Mouse (Mus musculus) kidney, postnatal 36 days (tissue): ENCODE results near the gene Lmbrd2.

Experiments
- DNase-seq, 2 experiments: peaks; one replicate each; pipeline ENCODE4 v3.0.0; 2021 to 2022; ENCODE audit warnings: mixed read lengths in 2 of 2

Lmbrd2 gene

DNA sequence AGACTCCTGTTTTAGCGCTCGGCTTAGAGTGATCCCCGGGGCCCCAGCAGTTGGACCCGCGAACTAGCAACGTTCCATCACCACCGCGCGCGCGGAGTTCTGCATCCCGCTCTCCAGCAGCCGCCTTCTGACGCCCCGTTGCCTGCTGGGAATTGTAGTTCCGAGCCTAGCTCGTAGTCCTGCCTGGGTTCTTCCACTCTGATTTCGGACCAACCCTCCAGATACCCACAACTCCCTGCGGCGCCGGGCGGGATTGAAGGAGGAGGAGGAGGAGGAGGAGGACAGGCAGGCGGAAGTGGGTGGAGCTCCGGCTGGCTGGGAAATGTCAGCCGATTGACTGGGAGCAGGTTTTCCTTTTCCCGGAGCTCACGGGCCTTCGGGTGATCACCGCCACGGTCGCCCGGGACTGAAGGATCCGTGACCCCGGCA is at the start of gene Lmbrd2:
Gene Lmbrd2, plus strand, starts transcription at position 299 of the 429 bp plus-strand sequence.
- DNase-seq, result peak; percentile 98 to 99

DNA sequence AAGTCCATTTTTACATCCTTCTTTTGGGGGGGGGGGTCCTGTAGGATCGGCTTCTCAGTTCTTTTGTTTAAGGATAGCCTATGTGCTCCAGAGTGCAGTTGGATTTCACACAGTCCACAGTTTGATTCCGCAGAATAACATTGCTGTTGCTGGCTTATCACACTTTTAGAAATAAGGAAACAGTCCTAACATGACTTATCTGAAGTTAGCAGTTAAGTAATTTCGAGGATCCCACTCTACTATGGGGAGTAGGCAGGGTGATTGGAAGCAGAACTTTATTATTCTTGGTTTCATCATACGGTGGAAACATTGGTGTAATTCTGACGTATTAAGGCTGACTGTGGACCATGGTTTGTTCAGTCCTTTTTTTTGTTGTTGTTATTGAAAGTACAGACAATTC is 49.7 kb upstream of the Lmbrd2 start:
- no peak for DNase-seq

DNA sequence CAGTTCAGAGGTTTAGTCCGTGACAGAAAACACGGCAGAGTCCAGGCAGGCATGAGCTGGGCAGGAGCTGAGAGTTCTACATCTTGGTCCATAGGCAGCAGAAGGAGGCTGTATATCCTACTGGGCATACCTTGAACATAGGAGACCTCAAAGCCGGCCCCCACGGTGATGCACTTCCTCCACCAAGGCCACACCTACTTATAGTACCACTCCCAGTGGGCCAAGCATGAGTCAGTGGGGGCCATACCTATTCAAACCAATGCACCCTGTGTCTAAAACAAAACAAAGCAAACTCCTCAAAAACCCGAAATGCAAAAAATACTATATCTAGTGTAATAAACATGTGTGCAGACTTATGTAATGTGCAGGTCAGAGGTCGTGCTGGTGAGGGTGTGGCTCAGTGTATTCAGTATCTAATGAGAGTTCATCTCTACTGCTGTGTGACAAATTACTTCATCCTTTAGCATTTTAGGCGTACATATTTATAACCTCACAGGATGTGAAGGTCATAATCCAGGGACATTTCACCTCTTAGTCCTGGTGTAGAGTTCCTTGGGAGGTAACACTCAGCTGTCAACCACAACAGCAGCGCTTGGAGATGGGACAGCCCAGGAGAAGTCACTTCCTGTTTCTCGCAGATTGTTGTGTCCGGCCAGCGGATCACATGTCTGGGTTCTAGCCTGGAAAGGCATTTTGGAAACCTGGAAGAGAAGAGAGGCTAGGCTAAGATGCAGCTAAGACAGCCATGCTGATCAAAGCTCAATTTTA is 46.6 kb upstream of the Lmbrd2 start:
- no peak for DNase-seq

DNA sequence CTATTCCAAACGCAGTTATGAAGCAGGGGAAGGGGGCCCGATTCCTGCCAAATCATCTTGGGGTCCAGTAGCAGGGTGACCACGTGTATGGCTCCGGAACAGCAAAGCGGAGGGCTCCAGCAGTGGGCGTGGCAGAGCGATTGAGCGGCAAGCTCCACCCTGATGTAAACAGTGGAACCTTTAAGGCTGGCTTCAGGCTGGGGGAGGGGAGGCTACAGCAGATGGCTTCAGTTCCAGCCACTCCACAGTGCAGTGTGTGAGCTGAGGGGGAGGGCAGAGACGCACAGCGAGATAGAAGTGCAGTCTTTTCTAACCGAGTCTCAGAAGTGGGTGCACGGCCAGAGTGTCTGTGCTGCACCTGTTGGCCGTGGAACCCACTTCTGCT is 46.0 kb upstream of the Lmbrd2 start:
- DNase-seq, result no peak

DNA sequence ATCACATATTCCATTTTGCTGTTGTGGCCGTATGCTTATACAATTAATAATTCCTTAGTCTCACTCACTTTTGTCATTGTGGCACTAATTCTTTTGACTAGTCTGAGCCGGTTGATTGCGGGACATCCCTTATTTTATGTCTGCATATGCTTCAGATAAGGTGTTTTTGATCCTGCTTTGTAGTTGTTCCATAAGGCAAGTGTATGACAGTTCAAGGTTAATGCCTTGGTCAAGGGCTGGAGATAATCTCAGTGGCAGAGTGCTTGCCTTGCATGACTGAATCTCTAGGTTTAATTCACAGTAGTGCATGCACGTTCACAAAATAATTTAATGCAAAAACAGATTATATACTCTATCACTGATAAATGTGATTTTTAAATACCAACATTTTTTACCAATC is 43.5 kb upstream of the Lmbrd2 start:
- no peak for DNase-seq

DNA sequence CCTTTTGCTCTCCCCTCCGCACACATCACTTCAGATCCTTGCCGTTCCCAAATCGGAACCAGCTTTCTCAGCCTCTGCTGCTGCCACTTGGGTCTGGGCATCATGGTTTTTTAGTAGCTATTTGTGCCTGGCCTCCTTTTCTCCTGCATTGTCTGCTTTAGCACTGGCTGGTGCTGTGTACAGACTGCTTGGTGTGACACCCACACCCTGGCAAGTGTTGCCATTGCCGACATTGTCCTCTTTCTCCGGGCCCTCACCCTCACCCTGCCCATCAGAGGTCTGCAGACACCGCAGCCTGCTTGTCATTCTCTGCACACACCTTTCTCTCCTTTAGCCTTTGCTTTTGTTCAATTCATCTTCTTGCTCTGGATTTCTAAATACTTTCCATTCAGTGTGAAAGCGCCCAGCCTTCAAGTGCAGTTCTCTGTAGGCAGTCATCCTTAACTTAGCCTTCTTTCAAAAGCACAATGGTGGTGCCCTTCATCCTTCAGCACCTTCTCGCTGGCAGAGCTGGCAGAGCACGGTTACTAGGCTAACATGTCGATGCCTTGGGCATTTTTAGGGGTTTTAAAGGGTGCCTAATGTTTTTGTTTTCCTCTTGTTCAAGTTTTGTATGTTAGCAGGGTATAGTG is 39.8 kb upstream of the Lmbrd2 start:
- no peak for DNase-seq

DNA sequence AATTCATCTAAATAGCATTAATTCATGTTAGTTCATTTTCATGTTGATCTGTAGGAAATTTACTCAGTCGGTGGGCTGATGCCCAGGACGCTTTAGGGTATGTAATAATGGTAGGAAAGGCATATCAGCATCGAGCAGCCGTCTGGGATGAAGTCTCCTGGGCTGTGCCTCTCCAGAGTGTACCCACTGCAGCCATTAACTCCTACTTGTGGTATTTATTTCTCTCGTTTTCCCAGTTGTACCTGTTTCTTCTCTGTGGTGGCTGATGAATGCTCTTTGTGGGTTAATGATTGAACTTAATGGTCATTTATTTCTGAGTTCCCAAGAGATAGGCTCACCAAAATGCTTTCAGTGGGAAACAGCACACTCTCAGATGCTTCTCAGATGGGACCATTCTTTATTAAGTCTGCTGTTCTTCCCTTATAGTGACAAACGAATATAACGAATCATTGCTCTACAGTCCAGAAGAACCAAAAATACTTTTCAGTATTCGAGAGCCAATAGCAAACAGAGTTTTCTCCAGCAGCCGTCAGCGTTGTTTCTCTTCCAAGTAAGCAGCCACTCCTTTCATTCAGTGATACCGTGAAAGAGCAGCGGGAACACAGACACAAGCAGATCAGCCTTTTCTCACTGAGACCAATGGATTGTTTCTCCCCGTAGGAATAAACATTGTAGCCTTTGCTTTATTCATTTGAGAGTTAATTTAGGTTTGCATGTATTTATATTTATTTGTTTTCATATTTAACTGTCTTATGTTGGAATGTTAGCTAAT is 33.9 kb upstream of the Lmbrd2 start:
- DNase-seq, result no peak

DNA sequence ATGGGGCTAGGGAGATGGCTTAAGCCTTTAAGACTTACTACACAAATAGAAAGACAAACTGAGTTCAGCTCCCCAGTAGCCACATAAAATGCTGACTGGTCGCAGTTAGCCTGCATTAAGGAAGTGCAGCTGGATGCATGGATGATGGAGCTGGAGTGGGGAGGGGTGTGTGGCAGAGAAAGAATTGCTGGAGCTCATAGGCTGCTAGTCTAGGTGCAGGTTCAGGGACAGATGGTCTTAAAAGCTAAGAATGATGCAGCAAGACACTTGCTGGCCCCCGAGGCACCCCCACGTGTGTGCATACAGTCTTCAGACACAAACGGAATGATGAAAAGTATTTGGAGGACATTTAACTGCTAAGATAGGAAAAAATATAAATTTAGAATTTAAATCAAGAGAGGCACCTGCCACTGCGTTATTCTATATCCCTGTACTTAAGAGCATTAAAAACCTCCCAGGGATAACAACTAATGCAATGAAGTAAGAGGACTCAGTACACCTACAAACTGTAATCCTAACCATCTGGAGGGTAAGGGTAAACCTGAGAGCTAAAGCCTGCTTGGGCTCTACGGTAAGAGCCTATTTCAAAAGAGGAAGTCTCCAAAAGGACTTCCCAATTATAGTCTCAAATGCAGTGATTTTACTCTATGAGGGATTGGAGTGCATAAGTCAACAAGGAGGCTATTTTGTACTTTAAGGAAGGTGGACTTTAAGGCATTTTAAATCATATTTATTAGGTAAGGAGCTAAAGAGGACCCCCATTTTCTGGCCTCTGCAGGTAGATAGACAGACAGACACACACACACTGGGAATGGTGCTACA is 29.6 kb upstream of the Lmbrd2 start:
- no peak for DNase-seq

DNA sequence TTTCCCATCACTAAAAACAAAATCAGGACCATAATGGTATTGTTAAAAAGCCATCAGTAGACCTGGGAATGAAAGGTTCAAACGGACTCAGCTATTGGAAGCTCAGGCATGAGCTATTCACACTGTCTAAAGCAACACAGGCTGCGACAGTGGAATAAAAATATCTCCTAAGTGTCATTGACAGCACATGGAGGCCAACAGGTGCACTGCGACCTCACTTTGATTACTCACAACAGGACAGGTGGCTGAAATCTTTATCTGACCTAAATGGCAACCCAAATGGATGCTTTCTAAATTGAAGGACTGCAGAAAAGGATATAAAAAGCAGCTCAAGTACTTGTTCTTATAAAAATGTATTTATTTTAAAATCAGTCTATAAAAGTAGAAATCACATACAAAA is 28.7 kb upstream of the Lmbrd2 start:
- DNase-seq, result no peak

DNA sequence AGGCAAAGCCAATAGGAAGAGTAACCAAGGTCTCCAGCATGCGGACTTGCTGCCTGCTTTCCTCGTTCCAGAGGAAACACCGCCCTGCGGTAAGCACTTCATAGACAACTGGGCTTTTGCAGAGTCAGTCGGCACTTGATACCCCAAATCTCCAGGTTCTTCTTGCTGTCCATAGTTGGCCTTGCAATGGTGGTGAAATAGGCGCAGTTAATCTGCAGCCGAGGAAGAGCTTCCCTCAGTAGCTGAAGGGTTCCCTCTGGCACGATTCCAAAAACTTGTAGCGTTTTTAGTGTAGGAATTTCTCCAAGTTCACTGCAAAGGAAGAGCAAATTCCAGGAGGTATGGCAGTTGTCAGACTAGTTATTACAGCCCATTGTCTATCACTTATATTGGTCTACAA is 26.8 kb upstream of the Lmbrd2 start:
- DNase-seq, result no peak

DNA sequence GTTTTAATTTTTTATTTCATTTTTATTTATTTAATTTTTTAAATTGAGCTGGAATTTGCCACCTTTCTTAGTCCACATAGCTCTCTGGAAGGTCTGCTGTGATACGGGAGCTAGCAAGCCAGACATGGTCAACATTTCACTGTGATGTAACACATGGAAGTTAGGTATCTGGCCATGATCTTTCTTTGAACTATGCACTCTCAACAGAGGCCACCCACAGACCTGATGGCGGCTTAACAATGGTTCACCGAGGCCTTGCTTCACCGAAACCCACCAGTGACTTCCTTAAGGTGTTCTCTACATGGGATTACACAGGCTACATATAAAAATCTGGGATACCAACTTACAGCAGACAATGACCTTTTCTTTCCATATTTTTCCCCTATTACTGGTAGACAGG is 26.2 kb upstream of the Lmbrd2 start:
- no peak for DNase-seq

DNA sequence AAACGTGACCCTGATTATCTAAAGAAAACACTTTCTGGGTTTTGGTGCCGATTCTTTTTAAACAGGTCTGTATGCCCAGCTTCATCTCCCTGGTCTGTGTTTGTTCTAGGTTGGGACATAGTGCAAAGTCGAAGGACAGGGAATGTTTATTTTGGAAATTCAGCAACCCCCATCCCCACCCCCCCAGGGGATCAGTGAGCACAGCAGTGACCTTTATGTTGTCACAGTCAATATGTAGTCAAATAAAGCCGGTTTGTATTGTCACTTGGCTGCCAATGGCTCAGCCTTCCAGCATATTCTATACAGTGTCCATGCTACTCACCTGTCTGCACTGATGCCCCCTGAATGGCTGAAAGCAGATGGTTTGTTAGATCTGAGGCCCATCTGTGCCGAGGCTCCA is 25.8 kb upstream of the Lmbrd2 start:
- DNase-seq, result peak in 1 of 2 experiments; percentile 47

DNA sequence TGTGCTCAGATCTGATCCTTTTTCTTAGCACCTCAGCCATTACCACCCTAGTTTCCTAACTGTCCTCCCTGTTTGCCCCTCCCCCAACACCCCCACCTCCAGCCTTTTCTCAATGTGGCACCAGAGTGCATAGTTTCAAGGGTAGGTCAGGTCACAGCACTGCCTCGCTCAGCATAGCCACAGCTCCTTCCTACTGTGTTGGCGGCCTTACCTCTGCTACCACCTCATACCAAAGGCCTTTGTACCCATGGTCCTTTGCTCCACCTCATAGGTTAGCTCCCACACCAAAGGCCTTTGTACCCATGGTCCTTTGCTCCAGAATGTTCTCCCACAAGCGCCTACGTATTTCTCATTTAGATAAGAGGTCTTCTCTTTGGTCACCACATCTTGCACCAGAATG is 21.5 kb upstream of the Lmbrd2 start:
- peak; percentile 36 to 49 for DNase-seq

DNA sequence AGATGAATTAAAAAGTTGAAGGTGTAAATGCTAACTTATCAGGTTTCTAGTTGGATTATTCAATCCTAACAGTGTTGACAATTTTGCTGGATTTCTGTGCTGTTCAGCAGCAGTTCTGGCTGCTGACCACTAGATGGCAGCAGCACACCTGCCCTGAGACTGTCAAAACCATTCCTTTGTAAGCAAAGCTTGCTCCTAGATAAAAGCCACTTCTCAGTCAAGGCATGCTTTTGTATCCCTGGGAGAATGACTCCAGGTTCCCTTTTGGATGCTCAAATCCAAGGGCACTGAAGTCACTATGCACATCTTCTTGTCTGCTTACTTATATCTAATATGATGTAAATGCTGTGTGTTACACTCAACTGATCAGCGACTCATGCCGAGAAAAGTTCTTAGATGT is 20.3 kb upstream of the Lmbrd2 start:
- peak in 1 of 2 experiments; percentile 67 for DNase-seq

DNA sequence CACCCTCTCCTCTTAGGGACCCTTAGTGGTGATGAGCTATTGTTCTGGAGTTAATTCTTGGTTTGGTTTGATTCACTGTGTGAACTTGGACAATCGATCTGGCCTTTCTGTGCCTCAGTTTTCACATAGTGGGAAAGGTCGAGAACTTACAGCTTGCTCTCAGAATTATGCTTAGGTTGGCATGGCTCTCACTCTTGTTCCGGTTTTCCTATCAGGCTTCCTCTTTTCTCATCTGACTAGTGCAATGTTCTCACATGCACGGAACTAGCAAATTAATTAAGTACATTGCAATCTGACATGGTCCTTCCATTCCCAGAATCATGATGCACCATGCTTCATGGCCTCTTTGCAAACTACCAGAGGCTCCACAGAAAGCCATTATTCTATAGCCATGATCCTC is 17.4 kb upstream of the Lmbrd2 start:
- DNase-seq, result no peak

DNA sequence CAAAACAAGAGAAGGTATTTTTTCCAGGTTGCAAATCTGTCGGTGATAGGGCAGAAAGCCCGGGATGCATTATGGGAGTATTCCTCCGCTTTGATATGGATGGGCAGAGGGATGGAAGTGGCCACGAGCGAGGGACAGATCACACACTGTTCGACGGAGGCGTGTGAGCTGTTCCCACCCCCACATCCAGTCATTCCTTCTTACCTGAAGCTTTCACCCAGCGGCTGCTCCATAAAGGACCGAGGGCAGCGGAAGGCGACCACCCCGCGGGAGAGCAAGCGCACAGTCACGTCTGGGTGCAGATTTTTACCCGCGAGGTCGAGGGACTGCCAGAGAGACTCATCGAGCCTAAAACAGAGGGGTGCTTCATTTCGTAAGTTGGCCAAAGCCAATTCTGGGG is 15.5 kb upstream of the Lmbrd2 start:
- DNase-seq, result no peak

DNA sequence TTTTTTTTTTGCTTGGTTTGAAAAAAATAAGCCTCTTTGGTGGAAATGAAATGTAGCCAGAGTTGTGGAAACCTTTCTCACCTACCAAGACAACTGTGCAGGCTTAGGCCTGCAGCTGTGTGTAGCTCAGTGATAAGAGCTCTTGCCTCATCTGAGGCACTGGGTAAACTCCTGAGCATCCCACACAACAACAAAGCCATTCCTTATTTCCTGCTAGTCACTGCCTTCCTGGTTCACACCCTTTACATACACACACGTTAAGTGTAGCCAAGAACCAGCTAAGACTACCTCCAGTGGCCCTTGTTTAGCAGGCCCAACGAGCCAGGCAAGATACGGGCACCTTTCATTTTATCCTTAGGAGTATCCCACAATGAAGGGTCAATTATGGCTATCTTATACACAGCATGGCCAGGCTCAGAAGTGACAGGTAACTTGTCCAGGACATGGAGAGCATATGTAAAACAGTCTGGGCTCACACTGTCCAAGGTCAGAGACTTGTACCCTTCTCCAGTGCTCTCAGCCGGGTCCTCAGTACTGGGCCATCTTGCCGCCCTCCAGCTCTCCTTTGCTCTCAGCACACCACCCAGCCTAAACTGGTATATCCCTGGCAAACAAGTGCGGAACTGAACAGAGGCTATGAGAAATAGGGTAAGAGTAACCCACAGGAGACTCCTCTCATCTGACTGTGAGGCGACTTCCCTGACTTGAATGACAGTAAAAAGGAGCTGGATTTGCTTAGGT is 13.1 kb upstream of the Lmbrd2 start:
- no peak for DNase-seq

DNA sequence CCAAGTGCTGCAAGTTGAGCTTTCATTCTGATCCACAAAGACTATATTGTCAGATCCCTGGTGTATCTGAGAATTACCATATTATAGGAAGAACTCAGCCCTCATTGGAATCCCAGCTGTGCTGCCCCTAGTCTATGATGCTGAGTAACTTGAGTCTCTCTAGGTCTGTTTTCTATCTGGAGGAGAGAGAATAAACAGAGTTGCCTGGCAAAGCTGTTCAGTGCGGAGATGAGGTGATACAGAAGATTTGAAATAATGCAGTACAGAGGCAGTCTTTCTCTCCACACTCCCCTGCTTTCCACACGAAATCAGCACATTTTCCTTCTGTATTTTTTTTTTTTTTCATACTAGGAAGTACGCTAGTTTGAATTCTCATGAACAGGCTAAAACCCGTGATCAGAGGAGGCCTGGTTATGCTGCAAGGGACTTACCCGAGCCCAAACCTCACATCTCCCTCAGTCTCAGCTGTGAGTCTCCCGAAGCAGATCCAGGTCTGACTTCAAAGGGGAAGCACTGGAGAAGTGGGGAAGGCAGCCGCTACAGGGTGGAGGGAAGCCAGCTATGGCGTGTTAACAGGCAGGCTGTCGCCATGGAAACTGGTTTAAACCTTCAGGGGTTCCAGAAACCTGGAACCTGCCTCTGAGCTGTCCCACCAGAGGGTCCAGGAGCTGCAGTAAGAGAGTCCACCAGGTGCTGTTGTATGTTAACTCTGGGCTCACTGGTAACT is 9.4 kb upstream of the Lmbrd2 start:
- DNase-seq, result no peak

DNA sequence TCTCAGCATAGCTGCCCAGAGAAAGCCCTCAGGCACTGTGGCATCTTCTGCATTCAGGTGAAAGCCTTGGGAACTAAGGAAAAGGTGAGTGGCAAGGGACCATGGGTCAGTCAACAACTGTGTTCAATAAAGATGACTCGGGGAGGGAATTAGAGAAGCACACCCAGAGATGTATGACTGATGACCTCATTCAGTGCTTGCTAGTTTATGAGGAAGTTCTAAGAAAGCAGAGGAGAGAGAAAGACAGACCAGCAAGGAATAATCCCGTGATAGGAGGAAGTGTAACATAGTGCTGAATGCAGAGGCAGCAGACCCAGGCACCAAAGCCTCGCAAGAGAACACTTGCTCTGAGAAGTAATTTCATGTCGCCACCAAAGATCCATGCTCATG is 8.9 kb upstream of the Lmbrd2 start:
- DNase-seq, result no peak

DNA sequence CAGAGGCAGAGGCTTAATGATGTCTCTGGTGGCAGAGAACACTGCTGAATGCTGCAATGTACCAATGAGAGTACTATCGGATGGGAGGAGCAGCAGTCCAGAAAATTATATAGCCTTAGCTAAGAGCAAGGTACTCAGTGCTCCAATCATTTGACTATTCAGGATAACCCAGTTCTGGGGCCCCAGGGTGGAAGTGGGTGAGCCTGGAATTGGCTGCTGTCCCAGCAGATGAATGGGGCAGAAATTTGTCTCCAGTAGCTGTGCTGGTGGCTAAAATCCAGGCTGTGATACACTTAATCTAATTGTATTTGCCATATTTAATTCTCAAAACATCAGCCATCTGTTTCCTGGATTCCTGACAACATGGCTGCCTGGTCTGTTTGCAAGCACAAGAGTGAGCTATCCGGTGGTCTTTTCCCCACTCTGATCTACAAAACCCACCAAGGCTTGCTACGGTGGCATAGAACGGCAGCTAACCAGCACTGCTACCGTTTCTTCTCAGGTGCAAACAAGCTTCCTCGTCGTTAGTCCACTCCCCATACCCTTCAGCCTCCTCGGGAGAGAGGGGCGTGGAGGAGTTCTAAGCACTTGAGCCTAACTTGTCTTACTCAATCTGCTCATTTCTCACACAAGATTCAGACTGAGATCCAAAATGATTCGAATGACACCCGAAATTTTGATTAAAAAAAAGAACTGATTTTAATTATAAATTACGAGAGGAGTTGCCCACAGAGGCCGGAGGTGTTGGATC is 7.5 kb upstream of the Lmbrd2 start:
- DNase-seq, result peak in 1 of 2 experiments; percentile 36
